Mouse (Mus musculus) ES-E14 (cell line): ENCODE measurements at regions not wholly inside any gene's neighbourhood (a gene's known extent, or its start where the extent isn't known, plus 50 kb on each side); places are given as distances from the start of the nearest gene placed in this dataset.

Experiments used
- DNase-seq: peaks from one replicate; pipeline ENCODE4 v3.0.0-alpha.2; 2013; ENCODE audit warnings: low read depth, low spot score
- H3K27ac ChIP-seq: 2 replicates; pipeline ENCODE4 v1.5.1; 2012; ENCODE audit warnings: low read depth, mild to moderate bottlenecking, low read length, moderate library complexity, mixed read lengths; ENCODE audit not compliant: poor library complexity, insufficient read depth, severe bottlenecking
- H3K36me3 ChIP-seq: 2 replicates; pipeline ENCODE4 v1.6.1; 2012; ENCODE audit warnings: mild to moderate bottlenecking, low read length, moderate library complexity, mixed read lengths; ENCODE audit not compliant: control insufficient read depth, poor library complexity, insufficient read depth, severe bottlenecking
- H3K4me1 ChIP-seq, 2 experiments: fragments of 150-350 bp in 1 of 2; sonication (generic) in 1 of 2; 2 replicates each; pipeline ENCODE4 v1.6.1; 2012; ENCODE audit warnings: low read length in 2 of 2, mild to moderate bottlenecking in 1 of 2, mixed read lengths in 1 of 2; ENCODE audit not compliant: control insufficient read depth in 2 of 2, insufficient read depth in 2 of 2, poor library complexity in 1 of 2
- H3K4me3 ChIP-seq, 2 experiments: fragments of 150-350 bp in 1 of 2; sonication (generic) in 1 of 2; 2 replicates each; pipeline ENCODE4 v1.5.1; 2012; ENCODE audit warnings: low read length in 2 of 2, low read depth in 1 of 2, mild to moderate bottlenecking in 1 of 2, mixed read lengths in 1 of 2; ENCODE audit not compliant: insufficient read depth in 1 of 2, poor library complexity in 1 of 2, severe bottlenecking in 1 of 2
- H3K9ac ChIP-seq: 2 replicates; pipeline ENCODE4 v1.6.1; 2012; ENCODE audit warnings: low read depth, mild to moderate bottlenecking, low read length, mixed read lengths; ENCODE audit not compliant: poor library complexity, insufficient read depth, severe bottlenecking
- H3K9me3 ChIP-seq: fragments of 150-350 bp; sonication (generic); 2 replicates; pipeline ENCODE4 v1.6.1; 2012; ENCODE audit warnings: low read depth, mild to moderate bottlenecking, low read length; ENCODE audit not compliant: control insufficient read depth, insufficient read depth
- CHD2 ChIP-seq: IDR thresholded peaks from 2 replicates; pipeline ENCODE4 v1.6.1; 2014; ENCODE audit warnings: mild to moderate bottlenecking, low read depth, low read length, inconsistent platforms
- HCFC1 ChIP-seq: IDR thresholded peaks from 2 replicates; pipeline ENCODE4 v1.6.1; 2012; ENCODE audit warnings: low read length, inconsistent platforms, borderline replicate concordance; ENCODE audit not compliant: insufficient read depth
- MAFK ChIP-seq: IDR thresholded peaks from 2 replicates; pipeline ENCODE4 v1.6.1; 2014; ENCODE audit warnings: mild to moderate bottlenecking, low read depth, low read length, inconsistent platforms; ENCODE audit not compliant: insufficient read depth
- ZC3H11A ChIP-seq: IDR thresholded peaks from 2 replicates; pipeline ENCODE4 v1.6.1; 2012; ENCODE audit warnings: low read depth, mild to moderate bottlenecking, inconsistent platforms, low read length, borderline replicate concordance
- ZNF384 ChIP-seq: IDR thresholded peaks from 2 replicates; pipeline ENCODE4 v1.6.1; 2012; ENCODE audit warnings: low read depth, low read length, inconsistent platforms
- in situ Hi-C, 2 experiments: fragments of 600-800 bp; cut with MboI; formaldehyde crosslinking; loops; one replicate each; pipeline ENCODE4 v1.15.1; 2025; ENCODE audit warnings: low sequenced_read_pairs in 2 of 2, inconsistent platforms in 1 of 2; ENCODE audit not compliant: unreplicated experiment in 2 of 2

DNA sequence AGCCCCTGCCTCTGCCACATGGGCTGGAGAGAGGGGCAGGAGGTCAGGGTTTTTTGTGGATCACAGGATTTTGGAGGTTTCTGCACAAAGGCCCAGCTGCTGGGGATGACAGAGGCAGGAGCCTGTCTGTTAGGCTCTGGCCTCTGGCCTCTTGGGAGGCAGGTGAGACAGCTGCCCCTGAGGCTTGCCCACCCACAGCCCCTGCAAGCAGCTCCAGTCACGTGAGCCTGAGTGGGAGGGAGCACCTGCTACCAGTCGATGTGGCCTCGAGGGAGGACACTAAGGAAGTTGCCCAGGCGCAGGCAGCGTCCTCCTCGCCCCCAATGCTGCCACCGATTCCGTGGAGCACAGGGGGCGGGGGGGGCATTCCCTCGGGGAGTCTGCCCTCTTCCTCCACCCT, 80.3 kb downstream of the Gadd45g start:
- DNase-seq = no peak
- in situ Hi-C loops = no loop called here
- no peak overlapping the region for H3K4me3 ChIP-seq
- H3K4me1 ChIP-seq = peaks cover 8 to 11% of the 10 kb centered on the region in 2 experiments
- H3K9me3 ChIP-seq = no peaks in the 10 kb centered on the region
- TF ChIP-seq ZC3H11A (no peak), HCFC1 (no peak), CHD2 (no peak), ZNF384 (no peak), MAFK (no peak)
- H3K27ac ChIP-seq = no peak overlapping the region
- no peak overlapping the region for H3K9ac ChIP-seq
- no peaks in the 10 kb centered on the region for H3K36me3 ChIP-seq

DNA sequence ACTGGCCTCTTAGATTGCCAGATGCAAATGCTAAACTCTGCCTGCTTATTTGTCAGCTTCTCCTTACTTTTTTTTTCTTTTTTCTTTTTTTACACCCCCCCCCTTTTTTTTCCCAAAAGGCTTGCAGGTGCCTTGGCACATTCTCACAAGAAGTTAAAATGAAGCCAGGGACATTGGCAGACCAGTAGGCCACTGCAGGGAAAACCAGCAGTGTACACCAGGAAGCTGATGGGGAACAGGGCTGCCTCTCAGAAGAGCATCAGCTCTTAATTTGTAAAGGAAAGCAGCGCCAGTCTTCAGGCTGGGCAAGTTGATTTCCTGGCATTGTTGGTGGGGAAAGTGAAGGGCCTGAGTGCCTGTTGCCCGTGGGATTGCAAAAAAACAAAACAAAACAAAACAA, 83.3 kb downstream of the Gadd45g start:
- in situ Hi-C loops = no loop called here
- Histone ChIP-seq H3K9ac (no peak overlapping the region), H3K9me3 (no peaks in the 10 kb centered on the region), H3K36me3 (no peaks in the 10 kb centered on the region), H3K27ac (no peak overlapping the region), H3K4me3 (no peak overlapping the region), H3K4me1 (peaks cover 0 to 5% of the 10 kb centered on the region in 2 experiments; a peak in 2 of 4 replicates)
- TF ChIP-seq MAFK (no peak), CHD2 (no peak), ZC3H11A (no peak), ZNF384 (no peak), HCFC1 (no peak)
- DNase-seq = no peak

DNA sequence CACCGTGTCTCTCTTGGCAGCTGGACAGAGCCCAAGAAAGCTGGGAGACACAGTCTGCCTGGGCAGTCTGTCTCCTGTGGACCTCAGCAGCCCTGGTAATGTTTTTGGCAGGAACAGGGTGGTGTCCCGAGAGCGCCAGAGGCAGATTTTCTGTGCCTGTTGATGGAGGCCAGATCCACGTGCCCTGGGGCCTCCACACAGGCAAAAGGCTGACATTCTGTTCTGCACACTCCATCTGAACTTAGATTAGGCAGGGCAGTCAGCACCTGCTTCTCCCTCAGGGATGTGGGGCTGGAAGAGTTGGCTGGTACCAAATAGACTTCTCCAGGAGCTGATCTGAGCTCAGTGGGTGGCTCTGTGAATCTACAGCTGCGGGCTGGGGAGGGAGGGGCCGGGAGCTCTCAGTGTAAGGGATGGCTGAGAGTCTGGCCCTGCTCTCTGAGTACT, 83.8 kb downstream of the Gadd45g start:
- TF ChIP-seq ZC3H11A (no peak), MAFK (no peak), ZNF384 (no peak), HCFC1 (no peak), CHD2 (no peak)
- H3K4me1 ChIP-seq = peaks cover 0 to 5% of the 10 kb centered on the region in 2 experiments; a peak in 2 of 4 replicates
- H3K9ac ChIP-seq = no peak overlapping the region
- H3K36me3 ChIP-seq = no peaks in the 10 kb centered on the region
- no peak overlapping the region for H3K4me3 ChIP-seq
- DNase-seq = no peak
- H3K27ac ChIP-seq = no peak overlapping the region
- no peaks in the 10 kb centered on the region for H3K9me3 ChIP-seq
- in situ Hi-C loops = no loop called here

GRCm38 (mm10) chr13:51930931-51931330, 84.5 kb downstream of the Gadd45g start:
- no peaks in the 10 kb centered on the region for H3K9me3 ChIP-seq
- TF ChIP-seq MAFK = no peak
- no peak overlapping the region for H3K9ac ChIP-seq
- H3K36me3 ChIP-seq = no peaks in the 10 kb centered on the region
- no peak for DNase-seq
- in situ Hi-C loops = no loop called here
- H3K4me1 ChIP-seq = peaks cover 0 to 8% of the 10 kb centered on the region in 2 experiments; a peak in 2 of 4 replicates
- no peak overlapping the region for H3K4me3 ChIP-seq
- no peak overlapping the region for H3K27ac ChIP-seq

DNA sequence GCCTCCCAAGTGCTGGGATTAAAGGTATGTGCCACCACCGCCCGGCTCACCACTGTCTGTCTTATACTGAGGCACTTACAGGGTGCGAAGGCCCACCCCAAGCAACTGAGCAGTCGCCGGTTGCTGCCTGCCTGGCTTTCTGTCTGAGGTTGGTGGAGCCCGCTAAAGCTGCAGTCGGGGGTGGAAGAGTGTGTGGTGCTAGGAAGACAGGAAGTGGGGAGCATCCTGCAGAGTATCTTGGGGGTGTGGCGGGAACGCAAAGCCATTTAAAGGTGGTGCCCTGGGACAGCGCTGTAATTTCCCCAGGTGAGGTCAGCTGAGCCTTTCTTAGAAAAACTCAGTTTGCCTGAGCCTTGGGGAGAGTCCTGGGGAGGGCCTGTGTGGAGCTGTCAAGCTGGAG, 89.3 kb downstream of the Gadd45g start:
- H3K9ac ChIP-seq = no peak overlapping the region
- in situ Hi-C loops = no loop called here
- no peaks in the 10 kb centered on the region for H3K9me3 ChIP-seq
- no peaks in the 10 kb centered on the region for H3K36me3 ChIP-seq
- H3K4me3 ChIP-seq = no peak overlapping the region
- no peak for TF ChIP-seq CHD2
- TF ChIP-seq ZNF384 = no peak
- no peak for TF ChIP-seq ZC3H11A
- TF ChIP-seq MAFK = no peak
- no peak overlapping the region for H3K27ac ChIP-seq
- no peak for DNase-seq
- peaks cover 0 to 3% of the 10 kb centered on the region in 2 experiments; a peak in 1 of 4 replicates for H3K4me1 ChIP-seq
